Mouse (Mus musculus) heart, postnatal 0 days (tissue): ENCODE measurements around the gene Magi1. TPM values are rescaled to one million over a fixed set of nuclear protein-coding genes. Genes with fewer than 3 reads are reported as not detected.
A peak's percentile ranks its signal among the peaks of the same experiment; 100 is the strongest.

Source experiments
- ATAC-seq: fragments of 200-750 bp; cut with Nextera tagmentation; 2 replicates; pipeline ENCODE4 v1.8.0; 2017; ENCODE audit warnings: low read depth, moderate number of reproducible peaks, moderate library complexity; ENCODE audit not compliant: insufficient read depth
- DNase-seq: peaks from one replicate; pipeline ENCODE4 v3.0.0-alpha.2; 2016; ENCODE audit warnings: low spot score
- H3K27ac ChIP-seq: fragments of 300-500 bp; sonication (generic); 2 replicates; pipeline ENCODE4 v1.5.1; 2014; ENCODE audit warnings: low read depth, mild to moderate bottlenecking
- H3K27me3 ChIP-seq: fragments of 300-500 bp; sonication (generic); 2 replicates; pipeline ENCODE4 v1.6.1; 2014; ENCODE audit warnings: low read length, mixed read lengths; ENCODE audit not compliant: control insufficient read depth, insufficient read depth
- H3K36me3 ChIP-seq: fragments of 300-500 bp; sonication (generic); replicated peaks from 2 replicates; pipeline ENCODE4 v1.6.1; 2014; ENCODE audit warnings: low read length, mixed read lengths; ENCODE audit not compliant: control insufficient read depth, insufficient read depth
- H3K4me1 ChIP-seq: fragments of 300-500 bp; sonication (generic); 2 replicates; pipeline ENCODE4 v1.6.1; 2014; ENCODE audit warnings: antibody characterized with exemption; ENCODE audit not compliant: control insufficient read depth, insufficient read depth
- H3K4me2 ChIP-seq: fragments of 300-500 bp; sonication (generic); 2 replicates; pipeline ENCODE4 v1.6.1; 2014; ENCODE audit warnings: low read depth, mild to moderate bottlenecking, low read length, moderate library complexity
- H3K4me3 ChIP-seq: fragments of 300-500 bp; sonication (generic); 2 replicates; pipeline ENCODE4 v1.5.1; 2014; ENCODE audit warnings: low read depth, low read length
- H3K9ac ChIP-seq: fragments of 300-500 bp; sonication (generic); replicated peaks from 2 replicates; pipeline ENCODE4 v1.6.1; 2014; ENCODE audit warnings: low read depth, low read length, mixed read lengths
- H3K9me3 ChIP-seq: fragments of 300-500 bp; sonication (generic); replicated peaks from 2 replicates; pipeline ENCODE4 v1.6.1; 2016; ENCODE audit warnings: low read length; ENCODE audit not compliant: control insufficient read depth
- CTCF ChIP-seq: IDR thresholded peaks from 2 replicates; pipeline ENCODE4 v1.5.1; 2016; ENCODE audit warnings: antibody characterized with exemption, control low read depth, low read depth
- EP300 ChIP-seq: IDR thresholded peaks from 2 replicates; pipeline ENCODE4 v1.6.1; 2016; ENCODE audit warnings: antibody characterized with exemption, low read depth
- WGBS: fragments of 180-500 bp; shearing (Covaris S2); extraction: QIAGEN DNeasy Blood & Tissue Kit; methylation state at CpG from one replicate; pipeline ENCODE4 v1.1.7; 2014; 5-methylcytosine and 5-hydroxymethylcytosine counted together
- polyA plus RNA-seq: library from polyadenylated mRNA; unstranded; fragments of >200 nt; fragmentation: Nextera tagmentation; extraction: Ambion mirVana; gene quantifications from 2 replicates; pipeline ENCODE4 v1.2.1, GENCODE M21; 2015
- total RNA-seq: library from RNA; depleted of rRNA; stranded (reverse); fragments of >200 nt; gene quantifications from 2 replicates; pipeline ENCODE4 v1.2.3, GENCODE M21; 2014; ENCODE audit warnings: low replicate concordance

Magi1 gene
- total and polyA plus RNA-seq, 2 experiments from 2014 or later: 4.6 to 15.3 TPM

DNA sequence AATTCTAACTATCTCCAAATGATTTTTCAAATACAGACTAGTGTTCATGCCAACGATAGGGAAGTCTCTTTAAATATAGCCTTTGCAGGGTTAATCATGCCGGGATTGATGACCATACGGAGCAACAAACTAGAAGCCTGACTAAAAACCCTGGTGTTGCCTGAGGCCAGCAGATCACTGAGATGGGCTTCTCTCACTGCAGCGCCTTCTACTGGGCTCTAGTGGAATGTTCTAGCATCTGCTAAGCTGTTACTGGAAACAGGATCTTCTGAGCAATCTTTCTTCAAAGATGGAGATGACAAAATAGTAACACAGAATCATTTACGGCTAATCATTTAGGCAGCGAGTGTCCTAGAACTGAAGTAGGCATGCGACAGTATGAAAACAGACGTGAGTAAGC lies 554.0 kb downstream of the Magi1 start:
- Histone ChIP-seq H3K4me3 (no peak overlapping the region), H3K27ac (no peak overlapping the region), H3K4me1 (peaks cover 9% of the 10 kb centered on the region; the same call in 1 of the 2 replicates), H3K27me3 (no peaks in the 10 kb centered on the region), H3K4me2 (no peak overlapping the region), H3K9me3 (no peaks in the 10 kb centered on the region), H3K9ac (no peak overlapping the region), H3K36me3 (no peaks in the 10 kb centered on the region)
- TF ChIP-seq CTCF (peak; percentile 47), EP300 (no peak)
- no peak for ATAC-seq
- peak; percentile 27 for DNase-seq
- WGBS: 75% methylated on average over 8 of the region's 8 CpGs

DNA sequence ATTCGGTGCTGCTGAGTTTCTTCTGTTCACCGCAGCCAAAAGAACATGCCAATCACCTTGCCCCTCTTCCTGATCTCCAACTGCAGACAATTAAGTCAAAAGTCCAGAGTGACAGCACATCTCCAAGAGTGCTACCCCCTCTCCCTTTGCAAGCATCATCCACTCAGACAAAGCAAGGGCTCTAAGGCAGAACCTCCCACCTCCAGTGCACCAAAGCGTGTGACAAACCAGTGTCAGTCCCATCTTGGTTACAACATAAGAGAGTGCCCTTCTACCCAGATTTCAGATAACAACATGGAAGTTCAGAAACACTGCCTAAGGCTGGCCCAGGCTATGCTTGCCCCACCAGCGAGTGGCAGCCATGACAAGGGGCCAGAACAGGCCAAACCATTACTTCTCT lies 554.9 kb downstream of the Magi1 start:
- ATAC-seq: no peak

DNA sequence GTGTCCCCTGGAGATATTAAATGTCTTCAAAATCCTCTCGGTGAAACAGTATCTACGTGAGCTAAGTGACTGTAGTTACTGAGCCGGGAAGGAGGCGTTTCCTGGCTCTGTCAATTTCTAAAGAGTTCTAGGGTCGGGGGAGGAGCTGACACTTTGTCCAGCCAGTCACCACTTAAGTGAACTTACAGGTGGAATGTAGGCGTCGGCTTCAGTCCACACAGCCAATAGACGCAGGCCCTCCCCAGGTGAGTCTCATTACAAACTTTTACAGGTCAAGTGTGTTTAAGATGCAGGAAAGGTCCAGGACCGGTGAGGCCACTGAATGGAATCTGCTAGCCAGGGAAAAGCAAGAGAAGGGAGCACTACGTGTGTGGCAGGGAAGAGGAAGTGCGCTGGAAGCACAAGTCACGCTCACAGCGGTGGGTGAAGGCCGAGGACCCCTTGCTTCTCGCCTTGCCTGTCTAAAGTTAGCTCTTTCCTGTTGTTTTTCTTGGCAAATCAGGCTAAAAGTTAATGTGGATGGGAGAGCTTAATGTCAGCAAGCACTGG lies 556.0 kb downstream of the Magi1 start:
- Histone ChIP-seq H3K9ac (no peak overlapping the region), H3K27me3 (no peaks in the 10 kb centered on the region), H3K27ac (no peak overlapping the region), H3K9me3 (no peaks in the 10 kb centered on the region), H3K4me3 (no peak overlapping the region), H3K4me1 (peaks cover 9% of the 10 kb centered on the region; the same call in 1 of the 2 replicates), H3K4me2 (peak overlapping the region; percentile 7; the same call in 1 of the 2 replicates), H3K36me3 (no peaks in the 10 kb centered on the region)
- no peak for ATAC-seq
- WGBS: 36% methylated on average over 15 of the region's 15 CpGs
- no peak for TF ChIP-seq CTCF
- no peak for TF ChIP-seq EP300
- no peak for DNase-seq

More for the DNA sequence above, 554.9 kb downstream of the Magi1 start:
- Histone ChIP-seq H3K4me1 (peaks cover 9% of the 10 kb centered on the region; the same call in 1 of the 2 replicates), H3K9ac (no peak overlapping the region), H3K36me3 (no peaks in the 10 kb centered on the region), H3K9me3 (no peaks in the 10 kb centered on the region), H3K27me3 (no peaks in the 10 kb centered on the region), H3K27ac (no peak overlapping the region), H3K4me3 (no peak overlapping the region), H3K4me2 (no peak overlapping the region)
- 82% methylated on average over 4 of the region's 4 CpGs for WGBS
- DNase-seq: no peak
- no peak for TF ChIP-seq EP300
- TF ChIP-seq CTCF: no peak

DNA sequence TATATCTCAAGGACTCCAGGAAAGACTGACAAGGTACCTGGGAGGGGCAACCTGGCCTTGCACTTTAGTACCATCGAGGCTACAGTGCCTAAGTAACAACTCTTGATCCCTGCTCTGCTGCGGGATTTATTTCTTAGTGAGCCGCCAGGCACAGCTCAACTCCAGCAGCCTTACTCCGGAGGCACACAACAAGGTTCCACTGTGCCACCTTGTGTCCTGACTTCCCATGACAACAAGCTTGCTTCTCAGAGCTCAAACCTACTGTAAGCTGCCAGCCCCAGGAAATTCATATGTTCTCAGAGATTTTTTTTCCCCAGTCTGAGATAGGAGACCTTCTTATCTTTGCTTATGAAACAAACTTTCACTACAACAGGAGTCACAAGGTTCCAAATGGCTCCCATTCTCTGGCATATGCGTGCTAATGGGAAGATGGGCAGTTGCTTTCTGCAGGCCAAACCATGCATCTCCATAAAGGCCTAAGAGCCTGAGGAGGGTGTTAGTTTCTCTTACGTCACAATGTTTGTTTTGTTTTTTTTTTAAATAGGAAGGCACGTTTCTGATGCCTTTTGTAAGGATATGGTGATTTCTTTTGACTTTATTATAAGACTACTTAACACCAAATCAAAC lies 556.8 kb downstream of the Magi1 start:
- Histone ChIP-seq H3K9ac (no peak overlapping the region), H3K27ac (no peak overlapping the region), H3K4me3 (no peak overlapping the region), H3K9me3 (no peaks in the 10 kb centered on the region), H3K4me2 (no peak overlapping the region), H3K27me3 (no peaks in the 10 kb centered on the region), H3K36me3 (no peaks in the 10 kb centered on the region), H3K4me1 (peaks cover 9% of the 10 kb centered on the region; the same call in 1 of the 2 replicates)
- 36% methylated on average over 7 of the region's 7 CpGs for WGBS
- ATAC-seq (peak; percentile 51; the same call in 1 of the 2 replicates), DNase-seq (peak; percentile 20)
- peak; percentile 57 for TF ChIP-seq CTCF
- no peak for TF ChIP-seq EP300

GRCm38 (mm10) chr6:93726121-93726520 lies 557.6 kb downstream of the Magi1 start:
- Histone ChIP-seq H3K9me3 (no peaks in the 10 kb centered on the region), H3K36me3 (no peaks in the 10 kb centered on the region), H3K4me1 (peaks cover 9% of the 10 kb centered on the region; the same call in 1 of the 2 replicates), H3K4me3 (no peak overlapping the region), H3K27me3 (no peaks in the 10 kb centered on the region), H3K9ac (no peak overlapping the region), H3K27ac (no peak overlapping the region), H3K4me2 (no peak overlapping the region)
- no peak for ATAC-seq
- no peak for DNase-seq
- TF ChIP-seq CTCF: no peak
- no peak for TF ChIP-seq EP300
- WGBS: 82% methylated on average over 10 of the region's 10 CpGs
